Mouse (Mus musculus) heart, adult 2 months (tissue): ENCODE measurements around the gene Atxn2. TPM values are rescaled to one million over a fixed set of nuclear protein-coding genes. Genes with fewer than 3 reads are reported as not detected.
"Not testable (repeated sequence)": the region's sequence is repeated elsewhere in the genome, so short reads cannot be mapped to it uniquely, and the experiment has no call there.

Experiments used
- DNase-seq, 2 experiments: peaks; one replicate each; pipeline ENCODE4 v3.0.0; 2021
- H3K27ac ChIP-seq: fragments of 200-600 bp; 2 replicates; pipeline ENCODE4 v1.8.1; 2022
- H3K27me3 ChIP-seq: fragments of 200-500 bp; 2 replicates; pipeline ENCODE4 v1.6.1; 2012; ENCODE audit warnings: mild to moderate bottlenecking, low read length, inconsistent platforms, mixed read lengths; ENCODE audit not compliant: control insufficient read depth, insufficient read depth
- H3K36me3 ChIP-seq: fragments of 200-500 bp; 2 replicates; pipeline ENCODE4 v1.6.1; 2012; ENCODE audit warnings: low read length, inconsistent platforms; ENCODE audit not compliant: control insufficient read depth, insufficient read depth
- H3K4me1 ChIP-seq: fragments of 200-500 bp; 2 replicates; pipeline ENCODE4 v1.6.1; 2011; ENCODE audit warnings: low read length; ENCODE audit not compliant: control insufficient read depth, insufficient read depth
- H3K4me3 ChIP-seq: fragments of 200-600 bp; 2 replicates; pipeline ENCODE4 v1.8.1; 2022
- H3K79me2 ChIP-seq: fragments of 200-500 bp; replicated peaks from 2 replicates; pipeline ENCODE4 v1.6.1; 2012; ENCODE audit warnings: mild to moderate bottlenecking, inconsistent platforms, low read length, moderate library complexity, mixed read lengths; ENCODE audit not compliant: control insufficient read depth, insufficient read depth
- H3K9ac ChIP-seq: fragments of 200-500 bp; 2 replicates; pipeline ENCODE4 v1.6.1; 2012; ENCODE audit warnings: low read depth, mild to moderate bottlenecking, control low read depth, inconsistent platforms, low read length, mixed read lengths
- CTCF ChIP-seq: fragments of 200-600 bp; IDR thresholded peaks from 2 replicates; pipeline ENCODE4 v1.8.1; 2022; ENCODE audit warnings: antibody characterized with exemption, mild to moderate bottlenecking, moderate library complexity
- EP300 ChIP-seq: fragments of 200-500 bp; IDR thresholded peaks from 2 replicates; pipeline ENCODE4 v1.6.1; 2011; ENCODE audit warnings: low read depth, low read length, control low read depth; ENCODE audit not compliant: insufficient read depth
- POLR2A ChIP-seq: fragments of 200-500 bp; IDR thresholded peaks from 2 replicates; pipeline ENCODE4 v1.6.1; 2011; ENCODE audit warnings: mild to moderate bottlenecking, low read depth, low read length, control low read depth; ENCODE audit not compliant: insufficient read depth
- WGBS: fragments of 180-500 bp; shearing (Covaris S2); methylation state at CpG from one replicate; pipeline ENCODE4 v1.1.7; 2018; 5-methylcytosine and 5-hydroxymethylcytosine counted together
- intact Hi-C: fragments of 180-260 bp; cut with DNase I; formaldehyde crosslinking; loops from one replicate; pipeline ENCODE4 v1.15.1; 2025
- polyA plus RNA-seq: library from polyadenylated mRNA; depleted of rRNA; stranded (reverse); fragments of >200 nt; gene quantifications from 2 replicates; pipeline ENCODE4 v1.2.3, GENCODE M21; 2012
- total RNA-seq, 2 experiments: library from RNA; stranded (reverse); gene quantifications; 2 replicates each; pipeline ENCODE4 v1.2.3; 2021

Gene Atxn2
- total and polyA plus RNA-seq, 3 experiments: 133 to 161 (median 155) TPM

DNA sequence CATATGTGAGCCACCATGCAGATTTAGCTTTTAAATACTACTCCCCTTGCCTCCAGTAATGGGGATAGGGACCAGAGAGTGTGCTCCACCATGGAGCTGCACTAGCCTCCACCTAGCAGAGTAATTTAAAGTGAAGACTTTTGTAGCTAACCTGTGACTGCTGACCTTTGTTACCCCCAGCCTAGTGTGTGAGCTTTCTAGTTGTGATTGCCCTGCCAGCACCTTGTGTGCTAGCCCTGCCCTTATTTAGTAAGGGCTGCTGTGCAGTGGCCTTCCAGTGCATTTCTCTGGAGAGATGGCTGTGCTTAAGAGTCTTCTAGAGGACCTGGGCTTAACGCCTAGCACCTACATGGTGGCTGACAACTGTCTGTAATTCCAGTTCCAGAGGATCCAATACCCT is 13.5 kb downstream of the Atxn2 start:
- H3K27ac ChIP-seq: no peak overlapping the region

DNA sequence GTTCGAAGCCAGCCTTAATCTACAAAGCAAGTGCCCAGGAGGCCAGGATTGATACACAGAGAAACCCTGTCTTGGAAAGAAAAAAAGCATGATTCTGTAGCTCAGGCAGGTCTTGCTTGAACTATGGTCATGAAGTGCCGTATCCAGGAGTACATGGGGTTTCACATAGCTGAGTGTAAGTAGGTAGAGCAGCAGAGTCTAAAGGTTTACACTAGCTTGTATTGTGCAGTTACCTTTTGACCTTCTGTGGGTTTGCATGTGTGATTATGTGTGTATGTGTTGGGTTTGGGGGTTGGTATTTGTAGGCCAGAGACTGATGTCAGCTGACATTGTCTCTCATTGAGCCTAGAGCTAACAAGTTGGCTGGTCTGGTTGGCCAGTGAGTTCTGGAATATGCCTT is 18.9 kb downstream of the Atxn2 start:
- Histone ChIP-seq H3K27ac (no peak overlapping the region), H3K36me3 (no peaks in the 10 kb centered on the region; the same call in 1 of the 2 replicates), H3K9ac (no peak overlapping the region), H3K79me2 (peaks cover 11% of the 10 kb centered on the region), H3K4me1 (no peaks in the 10 kb centered on the region; the same call in 1 of the 2 replicates), H3K27me3 (no peaks in the 10 kb centered on the region), H3K4me3 (no peak overlapping the region)
- TF ChIP-seq EP300 (no peak), POLR2A (no peak), CTCF (no peak)
- 90% methylated on average over 2 of the region's 2 CpGs for WGBS
- DNase-seq: no peak
- intact Hi-C loops: no loop called here

More for the DNA sequence above, 13.5 kb downstream of the Atxn2 start:
- H3K4me1 ChIP-seq: peaks cover 11% of the 10 kb centered on the region
- TF ChIP-seq POLR2A (no peak), EP300 (no peak), CTCF (no peak)
- intact Hi-C loops: no loop called here
- DNase-seq: no peak
- no peak overlapping the region for H3K9ac ChIP-seq
- 58% methylated on average over 1 of the region's 1 CpGs for WGBS
- H3K27me3 ChIP-seq: no peaks in the 10 kb centered on the region
- no peak overlapping the region for H3K4me3 ChIP-seq
- H3K79me2 ChIP-seq: peaks cover 14% of the 10 kb centered on the region
- peaks cover 15% of the 10 kb centered on the region for H3K36me3 ChIP-seq

- peaks cover 1% of the 10 kb centered on the region; the same call in 1 of the 2 replicates for H3K4me1 ChIP-seq
- intact Hi-C loops: no loop called here
- no peaks in the 10 kb centered on the region for H3K27me3 ChIP-seq
- WGBS: 84% methylated on average over 3 of the region's 3 CpGs
- TF ChIP-seq POLR2A (no peak), CTCF (no peak), EP300 (no peak)
- no peak overlapping the region for H3K27ac ChIP-seq
- H3K4me3 ChIP-seq: no peak overlapping the region
- H3K79me2 ChIP-seq: peaks cover 8% of the 10 kb centered on the region
- no peak overlapping the region for H3K9ac ChIP-seq
- DNase-seq: no peak
- H3K36me3 ChIP-seq: no peaks in the 10 kb centered on the region
Observed at GRCm38 (mm10) chr5:121736641-121737040, 25.5 kb downstream of the Atxn2 start.

- H3K27ac ChIP-seq, H3K79me2 ChIP-seq, DNase-seq, H3K27me3 ChIP-seq, H3K4me1 ChIP-seq, H3K9ac ChIP-seq, H3K4me3 ChIP-seq, intact Hi-C loops, H3K36me3 ChIP-seq: not testable (repeated sequence)
- WGBS: 58% methylated on average over 2 of the region's 2 CpGs
Observed at GRCm38 (mm10) chr5:121738162-121738561, 27.0 kb downstream of the Atxn2 start.

- TF ChIP-seq EP300: no peak
- no peak for TF ChIP-seq CTCF
- no peak for TF ChIP-seq POLR2A
- Histone ChIP-seq H3K9ac (no peak overlapping the region), H3K4me1 (peaks cover 3% of the 10 kb centered on the region), H3K36me3 (no peaks in the 10 kb centered on the region; the same call in 1 of the 2 replicates), H3K79me2 (peaks cover 8% of the 10 kb centered on the region), H3K27me3 (no peaks in the 10 kb centered on the region), H3K27ac (no peak overlapping the region), H3K4me3 (no peak overlapping the region)
- no peak for DNase-seq
- WGBS: 88% methylated on average over 7 of the region's 7 CpGs
- intact Hi-C loops: no loop called here
Observed at GRCm38 (mm10) chr5:121738576-121739191, 27.5 kb downstream of the Atxn2 start.

DNA sequence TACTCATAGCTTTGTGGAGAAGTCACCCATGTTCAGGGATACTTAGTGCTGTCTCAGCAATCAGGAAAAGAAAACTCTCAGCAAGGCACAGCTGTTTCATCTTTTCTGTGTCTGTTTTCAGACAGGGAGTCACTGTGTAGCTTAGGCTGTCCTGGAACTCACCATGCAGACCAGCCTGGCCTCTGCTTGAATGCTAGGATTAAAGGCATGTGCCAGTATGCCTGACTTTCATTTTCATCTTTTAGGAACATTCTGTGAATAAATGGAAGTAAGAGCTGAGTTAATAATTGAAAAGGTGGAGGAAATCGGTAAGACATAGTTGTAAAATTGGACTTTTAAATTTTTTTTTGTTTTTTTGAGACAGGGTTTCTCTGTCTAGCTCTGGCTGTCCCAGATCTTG is 29.4 kb downstream of the Atxn2 start:
- intact Hi-C loops: no loop called here
- TF ChIP-seq EP300 (no peak), CTCF (no peak), POLR2A (no peak)
- 93% methylated on average over 1 of the region's 1 CpGs for whole genome bisulfite sequencing
- no peak overlapping the region for H3K27ac ChIP-seq
- peaks cover 3% of the 10 kb centered on the region for H3K4me1 ChIP-seq
- no peak overlapping the region for H3K9ac ChIP-seq
- H3K4me3 ChIP-seq: no peak overlapping the region
- H3K36me3 ChIP-seq: no peaks in the 10 kb centered on the region; the same call in 1 of the 2 replicates
- no peak for DNase-seq
- no peaks in the 10 kb centered on the region for H3K27me3 ChIP-seq
- peaks cover 6% of the 10 kb centered on the region for H3K79me2 ChIP-seq
